Mouse (Mus musculus) kidney, adult 2 months (tissue): ENCODE data around the gene Bicra.

Source experiments
- CTCF ChIP-seq: fragments of 200-500 bp; conservative IDR thresholded peaks from 2 replicates; pipeline ENCODE4 v1.5.1; 2011; ENCODE audit warnings: low read depth, mild to moderate bottlenecking, control low read depth, low read length, moderate library complexity, mixed read lengths; ENCODE audit not compliant: insufficient read depth, insufficient read length
- POLR2A ChIP-seq: fragments of 200-500 bp; IDR thresholded peaks from one replicate; pipeline ENCODE4 v1.6.1; 2011; ENCODE audit warnings: low read depth, low read length, control low read depth

- TF ChIP-seq POLR2A = no peak
- TF ChIP-seq CTCF = no peak
Observed at GRCm38 (mm10) chr7:16033059-16033458, 14.7 kb downstream of the Bicra start.
